Mouse (Mus musculus): Measurements from ENCODE around the gene Sez6l. TPM values are rescaled to one million over a fixed set of nuclear protein-coding genes. Genes with fewer than 3 reads are reported as not detected.

Gene Sez6l
- polyA plus RNA-seq, 1 experiment from 2014 or later = 22.1 TPM

DNA sequence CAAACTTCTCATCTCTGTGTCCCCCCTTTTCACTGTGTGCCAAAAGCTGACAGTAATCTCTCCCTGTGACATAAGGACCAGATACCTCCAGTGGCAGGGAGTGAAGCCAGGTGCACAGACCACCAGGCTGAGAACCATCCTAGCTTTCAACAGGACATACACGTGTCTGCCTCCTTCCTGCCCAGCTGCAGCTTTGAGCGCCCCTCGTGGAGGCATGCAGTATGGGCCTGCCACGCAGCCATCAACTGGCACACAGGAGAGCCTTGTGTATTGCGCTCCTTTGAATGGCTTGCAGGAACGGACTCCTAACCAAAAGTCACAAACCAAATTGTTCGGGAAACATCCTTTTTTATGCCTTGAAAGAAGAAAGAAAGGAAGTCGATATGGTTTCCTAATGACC lies 3.1 kb downstream of the Sez6l start:
- peak; percentile 65 for ATAC-seq
- Histone ChIP-seq H3K4me1 (ENCODE audit: control insufficient read depth, insufficient read depth, low read length) (peaks cover 24% of the 10 kb centered on the region), H3K4me2 (ENCODE audit: low read length) (peak overlapping the region; percentile 80), H3K9ac (ENCODE audit: low read length) (peak overlapping the region; percentile 90), H3K4me3 (ENCODE audit: low read depth, low read length) (peak overlapping the region; percentile 72), H3K27ac (ENCODE audit: low read depth, low read length) (no peak overlapping the region), H3K36me3 (ENCODE audit: control insufficient read depth, insufficient read depth, low read length) (no peaks in the 10 kb centered on the region), H3K9me3 (replicated peaks; ENCODE audit: control insufficient read depth, low read length) (no peaks in the 10 kb centered on the region), H3K27me3 (replicated peaks; ENCODE audit: control insufficient read depth, insufficient read depth, low read length) (no peaks in the 10 kb centered on the region)
- DNase-seq (ENCODE audit: low spot score) = peak; percentile 85
- 5% methylated on average over 8 of the region's 8 CpGs for WGBS

DNA sequence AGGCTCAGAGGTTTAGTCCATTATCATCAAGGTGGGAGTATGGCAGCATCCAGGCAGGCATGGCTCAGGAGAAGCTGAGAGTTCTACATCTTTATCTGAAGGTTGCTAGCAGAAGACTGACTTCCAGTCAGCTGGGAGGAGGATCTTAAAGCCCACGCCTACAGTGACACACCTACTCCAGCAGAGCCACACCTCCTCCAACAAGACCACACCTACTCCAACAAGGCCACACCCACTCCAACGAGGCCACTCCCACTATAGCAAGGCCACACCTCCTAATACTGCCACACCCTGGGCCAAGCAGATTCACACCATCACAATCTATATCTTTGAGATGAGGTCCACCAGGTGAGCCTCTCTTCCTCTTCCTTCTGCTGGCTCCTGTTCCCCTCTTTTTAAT lies 4.8 kb downstream of the Sez6l start:
- Histone ChIP-seq H3K9ac (ENCODE audit: low read length) (no peak overlapping the region), H3K4me1 (ENCODE audit: control insufficient read depth, insufficient read depth, low read length) (peaks cover 10% of the 10 kb centered on the region), H3K36me3 (ENCODE audit: control insufficient read depth, insufficient read depth, low read length) (no peaks in the 10 kb centered on the region), H3K27ac (ENCODE audit: low read depth, low read length) (no peak overlapping the region), H3K4me3 (ENCODE audit: low read depth, low read length) (no peak overlapping the region), H3K27me3 (replicated peaks; ENCODE audit: control insufficient read depth, insufficient read depth, low read length) (no peaks in the 10 kb centered on the region), H3K4me2 (ENCODE audit: low read length) (no peak overlapping the region), H3K9me3 (replicated peaks; ENCODE audit: control insufficient read depth, low read length) (no peaks in the 10 kb centered on the region)
- no peak for DNase-seq (ENCODE audit: low spot score)
- ATAC-seq = no peak
- 60% methylated on average over 2 of the region's 2 CpGs for WGBS

DNA sequence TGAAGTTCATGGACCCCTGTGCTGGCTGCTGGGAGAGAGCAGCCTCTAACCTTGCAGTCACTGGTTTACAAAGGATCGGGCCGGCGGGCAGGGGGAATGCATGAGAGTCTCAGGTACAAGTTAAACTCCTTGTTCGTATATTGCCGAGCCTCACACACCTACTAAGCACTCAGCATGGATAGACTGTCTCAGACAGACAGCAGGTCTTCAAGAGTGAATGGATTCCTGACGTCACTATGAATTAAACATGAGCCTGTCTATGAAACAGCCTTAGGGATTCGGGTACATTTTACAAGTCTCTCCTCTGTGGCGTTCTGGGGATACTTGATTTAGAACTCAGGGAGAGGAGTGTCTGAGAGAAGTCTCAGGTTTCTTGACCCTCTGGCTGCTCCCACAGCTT lies 11.5 kb downstream of the Sez6l start:
- no peak overlapping the region for H3K27ac ChIP-seq (ENCODE audit: low read depth, low read length)
- H3K4me1 ChIP-seq (ENCODE audit: control insufficient read depth, insufficient read depth, low read length) = peaks cover 23% of the 10 kb centered on the region
- H3K36me3 ChIP-seq (ENCODE audit: control insufficient read depth, insufficient read depth, low read length) = no peaks in the 10 kb centered on the region
- H3K4me3 ChIP-seq (ENCODE audit: low read depth, low read length) = no peak overlapping the region
- H3K9ac ChIP-seq (ENCODE audit: low read length) = no peak overlapping the region
- no peak overlapping the region for H3K4me2 ChIP-seq (ENCODE audit: low read length)
- WGBS = 56% methylated on average over 8 of the region's 8 CpGs
- ATAC-seq (peak; percentile 47; the same call in 1 of the 2 replicates), DNase-seq (ENCODE audit: low spot score) (peak; percentile 52)
- H3K9me3 ChIP-seq (replicated peaks; ENCODE audit: control insufficient read depth, low read length) = no peaks in the 10 kb centered on the region
- no peaks in the 10 kb centered on the region for H3K27me3 ChIP-seq (replicated peaks; ENCODE audit: control insufficient read depth, insufficient read depth, low read length)

DNA sequence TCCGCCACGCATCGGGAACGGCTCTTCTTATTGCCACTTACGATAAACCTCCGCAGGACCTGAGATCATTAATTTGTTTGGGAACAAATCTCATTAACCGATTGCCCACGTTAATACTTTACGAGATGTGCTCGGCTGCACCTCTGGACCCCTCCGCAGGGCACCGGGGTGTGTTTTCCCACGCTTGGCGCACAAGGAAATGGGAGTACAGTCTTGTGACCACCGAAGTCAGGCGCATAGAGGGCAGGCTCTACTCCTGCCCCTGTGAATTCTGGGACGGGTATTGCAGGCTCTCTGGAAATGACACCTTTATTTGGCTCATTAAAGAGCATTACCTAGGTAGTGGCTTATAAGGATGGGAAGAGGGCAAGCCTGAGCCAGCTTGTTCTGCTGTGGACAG lies 11.9 kb downstream of the Sez6l start:
- DNase-seq (ENCODE audit: low spot score) (no peak), ATAC-seq (no peak)
- Histone ChIP-seq H3K4me3 (ENCODE audit: low read depth, low read length) (no peak overlapping the region), H3K9ac (ENCODE audit: low read length) (no peak overlapping the region), H3K27ac (ENCODE audit: low read depth, low read length) (no peak overlapping the region), H3K9me3 (replicated peaks; ENCODE audit: control insufficient read depth, low read length) (no peaks in the 10 kb centered on the region), H3K4me1 (ENCODE audit: control insufficient read depth, insufficient read depth, low read length) (peaks cover 23% of the 10 kb centered on the region), H3K27me3 (replicated peaks; ENCODE audit: control insufficient read depth, insufficient read depth, low read length) (no peaks in the 10 kb centered on the region), H3K36me3 (ENCODE audit: control insufficient read depth, insufficient read depth, low read length) (no peaks in the 10 kb centered on the region), H3K4me2 (ENCODE audit: low read length) (no peak overlapping the region)
- WGBS = 80% methylated on average over 17 of the region's 17 CpGs

GRCm38 (mm10) chr5:112560869-112561499 lies 16.0 kb downstream of the Sez6l start:
- Histone ChIP-seq H3K27me3 (replicated peaks; ENCODE audit: control insufficient read depth, insufficient read depth, low read length) (no peaks in the 10 kb centered on the region), H3K9ac (ENCODE audit: low read length) (peak overlapping the region; percentile 18; the same call in 1 of the 2 replicates), H3K4me2 (ENCODE audit: low read length) (no peak overlapping the region), H3K9me3 (replicated peaks; ENCODE audit: control insufficient read depth, low read length) (no peaks in the 10 kb centered on the region), H3K27ac (ENCODE audit: low read depth, low read length) (peak overlapping the region; percentile 53; the same call in 1 of the 2 replicates), H3K36me3 (ENCODE audit: control insufficient read depth, insufficient read depth, low read length) (0 out of 2 replicates have a peak, but pooled peaks cover 2% of the 10 kb centered on the region), H3K4me3 (ENCODE audit: low read depth, low read length) (no peak overlapping the region), H3K4me1 (ENCODE audit: control insufficient read depth, insufficient read depth, low read length) (peaks cover 21% of the 10 kb centered on the region)
- ATAC-seq = peak; percentile 42; the same call in 1 of the 2 replicates
- WGBS = 16% methylated on average over 15 of the region's 15 CpGs
- peak; percentile 53 for DNase-seq (ENCODE audit: low spot score)

DNA sequence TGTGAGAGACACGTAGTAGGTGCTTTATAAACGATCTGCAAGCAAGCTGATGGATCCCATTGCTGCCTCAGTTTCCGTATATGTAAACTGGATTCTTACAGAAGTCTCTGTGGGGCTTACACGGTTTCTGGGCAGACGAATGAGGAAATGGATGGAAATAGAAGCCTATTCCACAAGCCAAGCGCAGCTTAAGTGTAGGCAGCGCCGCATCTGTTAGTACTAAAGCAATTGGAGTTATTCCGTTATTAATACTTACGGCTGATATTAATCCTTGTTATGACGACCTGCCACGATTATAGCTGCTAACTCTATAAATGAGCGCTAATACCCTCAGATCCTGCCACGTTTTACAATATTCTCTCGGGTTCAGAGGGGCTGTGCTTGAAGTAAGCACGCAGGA lies 16.8 kb downstream of the Sez6l start:
- WGBS = 78% methylated on average over 16 of the region's 16 CpGs
- DNase-seq (ENCODE audit: low spot score) = no peak

DNA sequence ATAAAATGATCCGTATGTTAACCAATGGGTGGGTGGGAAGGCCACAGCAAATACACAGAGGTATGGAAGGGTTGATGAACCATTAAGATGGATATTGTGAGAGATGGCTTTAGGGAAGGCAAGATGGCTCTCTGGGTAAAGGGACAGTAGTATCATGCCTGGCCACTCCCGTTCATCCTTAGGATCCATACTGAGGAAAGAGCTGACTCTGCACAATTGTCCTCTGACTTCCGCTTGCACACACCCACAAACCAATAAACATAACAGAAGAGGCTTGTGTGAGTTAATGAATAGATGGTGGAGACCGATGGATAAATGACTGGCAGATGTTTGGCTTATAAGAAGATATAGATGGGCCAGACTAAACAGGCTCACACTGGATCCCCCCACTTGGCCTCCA lies 19.6 kb downstream of the Sez6l start:
- peaks cover 23% of the 10 kb centered on the region for H3K4me1 ChIP-seq (ENCODE audit: control insufficient read depth, insufficient read depth, low read length)
- no peaks in the 10 kb centered on the region for H3K27me3 ChIP-seq (replicated peaks; ENCODE audit: control insufficient read depth, insufficient read depth, low read length)
- no peak overlapping the region for H3K4me2 ChIP-seq (ENCODE audit: low read length)
- H3K27ac ChIP-seq (ENCODE audit: low read depth, low read length) = no peak overlapping the region
- 85% methylated on average over 4 of the region's 4 CpGs for WGBS
- H3K4me3 ChIP-seq (ENCODE audit: low read depth, low read length) = no peak overlapping the region
- no peak for ATAC-seq
- no peaks in the 10 kb centered on the region for H3K9me3 ChIP-seq (replicated peaks; ENCODE audit: control insufficient read depth, low read length)
- no peak for DNase-seq (ENCODE audit: low spot score)
- 0 out of 2 replicates have a peak, but pooled peaks cover 2% of the 10 kb centered on the region for H3K36me3 ChIP-seq (ENCODE audit: control insufficient read depth, insufficient read depth, low read length)
- no peak overlapping the region for H3K9ac ChIP-seq (ENCODE audit: low read length)

More for the DNA sequence above, 16.8 kb downstream of the Sez6l start:
- no peak for ATAC-seq
- Histone ChIP-seq H3K36me3 (ENCODE audit: control insufficient read depth, insufficient read depth, low read length) (0 out of 2 replicates have a peak, but pooled peaks cover 2% of the 10 kb centered on the region), H3K4me3 (ENCODE audit: low read depth, low read length) (no peak overlapping the region), H3K4me1 (ENCODE audit: control insufficient read depth, insufficient read depth, low read length) (peaks cover 15% of the 10 kb centered on the region), H3K27me3 (replicated peaks; ENCODE audit: control insufficient read depth, insufficient read depth, low read length) (no peaks in the 10 kb centered on the region), H3K9ac (ENCODE audit: low read length) (no peak overlapping the region), H3K27ac (ENCODE audit: low read depth, low read length) (no peak overlapping the region), H3K4me2 (ENCODE audit: low read length) (no peak overlapping the region), H3K9me3 (replicated peaks; ENCODE audit: control insufficient read depth, low read length) (no peaks in the 10 kb centered on the region)

- Histone ChIP-seq H3K27me3 (replicated peaks; ENCODE audit: control insufficient read depth, insufficient read depth, low read length) (no peaks in the 10 kb centered on the region), H3K36me3 (ENCODE audit: control insufficient read depth, insufficient read depth, low read length) (0 out of 2 replicates have a peak, but pooled peaks cover 2% of the 10 kb centered on the region), H3K9ac (ENCODE audit: low read length) (no peak overlapping the region), H3K27ac (ENCODE audit: low read depth, low read length) (0 out of 2 replicates have a peak overlapping the region, but pooled peaks have one; percentile 21), H3K4me3 (ENCODE audit: low read depth, low read length) (no peak overlapping the region), H3K9me3 (replicated peaks; ENCODE audit: control insufficient read depth, low read length) (no peaks in the 10 kb centered on the region), H3K4me2 (ENCODE audit: low read length) (no peak overlapping the region), H3K4me1 (ENCODE audit: control insufficient read depth, insufficient read depth, low read length) (peaks cover 24% of the 10 kb centered on the region)
- ATAC-seq = no peak
- WGBS = 80% methylated on average over 3 of the region's 3 CpGs
- DNase-seq (ENCODE audit: low spot score) = no peak
Observed at GRCm38 (mm10) chr5:112556640-112557039, 20.3 kb downstream of the Sez6l start.

DNA sequence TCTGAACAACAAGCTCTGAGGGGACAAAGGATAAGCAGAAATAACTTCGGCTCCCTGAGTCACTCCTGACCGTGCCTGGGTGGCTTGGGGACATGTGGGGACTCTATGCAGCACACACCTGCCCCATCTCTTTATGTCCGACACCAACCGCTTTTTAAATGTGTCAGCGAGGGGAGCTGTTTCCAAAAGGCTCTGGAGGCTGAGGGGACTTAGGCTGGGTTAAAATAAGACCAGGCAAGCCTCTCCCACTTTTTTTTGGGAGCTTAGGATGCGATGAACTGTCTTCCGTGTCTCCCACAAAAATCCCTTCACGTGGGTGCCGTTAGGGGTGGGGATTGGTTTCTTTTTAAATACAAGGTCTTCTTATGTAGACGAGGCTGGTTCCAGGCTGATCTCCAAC lies 22.5 kb downstream of the Sez6l start:
- 73% methylated on average over 10 of the region's 10 CpGs for whole genome bisulfite sequencing

More for the DNA sequence above, 22.5 kb downstream of the Sez6l start:
- Histone ChIP-seq H3K4me3 (ENCODE audit: low read depth, low read length) (no peak overlapping the region), H3K27me3 (replicated peaks; ENCODE audit: control insufficient read depth, insufficient read depth, low read length) (no peaks in the 10 kb centered on the region), H3K4me1 (ENCODE audit: control insufficient read depth, insufficient read depth, low read length) (peaks cover 30% of the 10 kb centered on the region), H3K27ac (ENCODE audit: low read depth, low read length) (no peak overlapping the region), H3K9ac (ENCODE audit: low read length) (no peak overlapping the region), H3K36me3 (ENCODE audit: control insufficient read depth, insufficient read depth, low read length) (0 out of 2 replicates have a peak, but pooled peaks cover 2% of the 10 kb centered on the region), H3K4me2 (ENCODE audit: low read length) (no peak overlapping the region), H3K9me3 (replicated peaks; ENCODE audit: control insufficient read depth, low read length) (no peaks in the 10 kb centered on the region)
- DNase-seq (ENCODE audit: low spot score) = no peak
- ATAC-seq = no peak
